Mouse (Mus musculus): ENCODE measurements around the gene Ino80b.
A peak's percentile ranks its signal among the peaks of the same experiment; 100 is the strongest.

Ino80b gene

GRCm38 (mm10) chr6:83086121-83087035 lies 38.9 kb downstream of the Ino80b start, which contains the start of gene Lbx2:
Gene Lbx2 (plus strand): TSS chr6:83086367.
- no peak for DNase-seq (ENCODE audit: low read depth, low spot score)

GRCm38 (mm10) chr6:83084477-83084876 lies 40.8 kb downstream of the Ino80b start:
- DNase-seq (ENCODE audit: low read depth, low spot score), result no peak

DNA sequence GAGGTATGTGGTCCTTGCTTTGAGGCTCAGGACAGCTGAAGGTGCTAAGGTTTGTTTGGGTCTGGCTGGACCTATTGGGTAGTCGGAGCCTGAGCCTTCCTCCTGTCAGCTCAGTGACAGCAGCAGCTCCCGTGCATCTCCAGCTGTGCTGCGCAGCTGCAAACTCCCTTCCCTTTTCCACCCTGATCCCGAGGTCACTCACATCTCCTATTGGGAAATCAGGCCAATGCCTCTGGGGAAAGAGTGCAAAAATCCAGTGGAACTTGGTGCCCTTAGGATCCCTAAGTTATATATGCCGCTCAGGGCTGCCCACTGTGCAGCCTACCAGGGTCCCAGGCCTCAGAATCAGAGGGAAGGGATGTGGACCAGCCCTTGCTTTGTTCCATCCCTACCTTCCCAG lies 41.7 kb downstream of the Ino80b start:
- no peak for DNase-seq (ENCODE audit: low read depth, low spot score)

DNA sequence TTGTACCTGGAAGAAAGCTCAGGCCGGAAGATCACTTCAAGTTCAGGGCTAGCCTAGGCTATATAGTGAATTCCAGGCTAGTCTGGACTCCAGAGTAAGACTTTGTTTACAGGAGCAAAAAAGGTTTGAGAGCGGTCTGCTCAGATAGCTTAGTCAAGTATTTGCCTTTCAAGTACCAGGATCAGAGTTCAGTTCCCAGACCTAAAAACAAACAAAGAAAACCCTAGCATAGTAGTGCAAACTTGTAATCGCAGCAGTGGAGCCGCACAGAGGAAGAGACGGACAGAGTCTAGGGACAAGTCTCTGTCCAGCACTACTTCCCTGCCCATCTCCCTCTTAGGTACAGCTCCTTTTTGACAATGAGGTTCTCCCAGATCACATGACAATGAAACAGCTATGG lies 45.0 kb downstream of the Ino80b start:
- DNase-seq (ENCODE audit: low read depth, low spot score), result no peak

DNA sequence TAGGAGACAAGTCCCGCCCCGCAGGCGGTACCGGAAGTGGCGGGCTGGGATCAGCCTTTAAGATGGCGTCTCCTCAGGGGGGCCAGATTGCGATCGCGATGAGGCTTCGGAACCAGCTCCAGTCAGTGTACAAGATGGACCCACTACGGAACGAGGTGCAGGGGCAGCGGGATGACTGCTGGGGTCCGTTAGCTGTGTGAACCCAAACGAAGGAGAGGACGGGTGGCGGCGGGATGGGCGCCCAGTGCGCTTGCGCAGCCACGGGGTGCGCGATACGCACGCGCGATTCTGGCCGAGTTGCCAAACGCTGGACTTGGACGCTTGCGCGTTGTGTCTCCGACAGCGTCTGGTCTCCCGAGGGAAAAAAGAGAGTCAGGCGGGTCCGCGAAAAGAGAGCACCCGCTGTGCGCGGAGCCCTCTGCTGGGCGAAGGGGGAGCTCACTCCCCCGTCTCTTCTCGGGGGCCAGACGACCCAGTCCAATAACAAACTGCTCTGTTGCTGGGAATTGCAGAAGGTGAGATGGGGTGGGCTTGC lies 46.8 kb downstream of the Ino80b start:
- DNase-seq (ENCODE audit: low read depth, low spot score), result peak; percentile 98

DNA sequence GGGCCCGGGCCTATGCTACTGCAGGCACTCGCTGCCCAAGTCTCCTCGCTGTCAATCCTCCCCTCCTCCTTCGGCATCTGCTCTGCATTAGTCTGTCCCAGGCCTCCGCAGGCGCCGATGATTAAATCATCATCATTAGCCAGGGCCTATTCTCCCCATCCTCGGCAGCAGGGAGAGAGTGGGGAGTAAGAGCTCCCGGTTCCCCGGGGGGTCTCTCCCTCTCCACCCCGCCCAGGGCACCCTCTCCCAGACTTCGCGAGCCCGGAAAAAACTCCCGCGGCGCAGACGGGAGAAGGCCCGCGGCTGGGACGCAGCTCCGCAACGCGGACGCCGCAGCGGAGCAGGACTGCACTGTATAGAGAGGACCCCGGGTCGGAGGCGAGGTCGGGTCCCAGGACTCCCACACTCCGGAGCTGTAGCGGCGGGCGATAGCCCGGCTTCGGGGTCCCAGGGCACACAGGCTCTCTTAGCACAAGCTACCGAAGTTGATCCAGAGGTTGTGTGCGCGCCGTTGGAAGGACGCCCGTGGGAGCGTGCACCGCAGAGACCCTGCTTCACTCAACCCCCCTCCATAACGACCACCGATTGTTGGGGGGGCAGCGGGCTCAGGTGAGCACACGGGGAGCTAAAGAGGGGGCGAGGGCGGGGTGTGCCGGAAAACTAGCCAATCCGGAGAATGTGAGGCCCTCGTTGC lies 47.5 kb downstream of the Ino80b start, which contains the start of gene Pcgf1:
TSS of gene Pcgf1 (plus strand) at position 240 of the 694 bp plus-strand sequence.
- DNase-seq (ENCODE audit: low read depth, low spot score), result no peak

GRCm38 (mm10) chr6:83074979-83075378 lies 50.3 kb downstream of the Ino80b start:
- DNase-seq (ENCODE audit: low read depth, low spot score), result no peak

Data from mesoderm, embryonic 11.5 days (tissue).